9 mouse cellular contexts compared by ENCODE assay signal in genomic region chr16:55887814-55888583, GRCm38 (mm10). TPM values are rescaled to one million over a fixed set of nuclear protein-coding genes. Genes with fewer than 3 reads are reported as not detected.
DNase-seq lines count a peak whose midpoint lies in the region; ATAC-seq and TF ChIP-seq lines count a peak whose summit lies in the region.
"Had no signal": no experiment of that assay in that cellular context is flagged by ENCODE, and none has a peak within 500 bp of the region (broad histone marks: within the 10 kb centered on the region; RNA-seq: fewer than 3 reads in every experiment).

No protein-coding gene starts in this region.

- WGBS in kidney, postnatal 0 days = 64% methylated on average over 7 of the region's 7 CpGs
- WGBS in forebrain, embryonic 13.5 days = 69% methylated on average over 7 of the region's 7 CpGs

- intact Hi-C loops in left cerebral cortex, postnatal 4 days (cut with DNase I) = no loop called here

- no peak overlapping the region for H3K4me3 ChIP-seq in kidney, postnatal 0 days (replicated peaks; ENCODE audit: low read depth, low read length)
- H3K4me3 ChIP-seq in ES-E14 (ENCODE audit: insufficient read depth in 1 of 2, low read depth in 1 of 2, low read length in 2 of 2, poor library complexity in 1 of 2, severe bottlenecking in 1 of 2) = no peak overlapping the region
- no peak overlapping the region for H3K4me3 ChIP-seq in forebrain, embryonic 13.5 days
- H3K4me3 ChIP-seq: neural tube, embryonic 13.5 days had no signal

- H3K4me2 ChIP-seq in kidney, postnatal 0 days (ENCODE audit: low read length) = no peak overlapping the region
- H3K4me2 ChIP-seq in forebrain, embryonic 13.5 days = no peak overlapping the region
- H3K4me2 ChIP-seq: neural tube, embryonic 13.5 days had no signal

- H3K27me3 ChIP-seq in kidney, postnatal 0 days (ENCODE audit: insufficient read depth, low read length) = no peaks in the 10 kb centered on the region
- H3K27me3 ChIP-seq in forebrain, embryonic 13.5 days = no peaks in the 10 kb centered on the region
- H3K27me3 ChIP-seq: neural tube, embryonic 13.5 days had no signal

- in situ Hi-C loops in ES-E14 (cut with MboI; ENCODE audit: low sequenced_read_pairs in 2 of 2, unreplicated experiment in 2 of 2) = no loop called here

- no peak overlapping the region for H3K9ac ChIP-seq in kidney, postnatal 0 days (ENCODE audit: low read depth, low read length)
- H3K9ac ChIP-seq in ES-E14 (ENCODE audit: insufficient read depth, low read depth, low read length, poor library complexity, severe bottlenecking) = peak overlapping the region; percentile 5; the same call in 1 of the 2 replicates
- no peak overlapping the region for H3K9ac ChIP-seq in forebrain, embryonic 13.5 days
- H3K9ac ChIP-seq: neural tube, embryonic 13.5 days had no signal

- H3K4me1 ChIP-seq in kidney, postnatal 0 days (replicated peaks; ENCODE audit: insufficient read depth, low read length) = no peaks in the 10 kb centered on the region
- peaks cover 0 to 6% of the 10 kb centered on the region in 2 experiments; a peak in 1 of 4 replicates for H3K4me1 ChIP-seq in ES-E14 (ENCODE audit: control insufficient read depth in 2 of 2, insufficient read depth in 2 of 2, low read length in 2 of 2, poor library complexity in 1 of 2)
- no peaks in the 10 kb centered on the region for H3K4me1 ChIP-seq in forebrain, embryonic 13.5 days
- H3K4me1 ChIP-seq: neural tube, embryonic 13.5 days had no signal

- DNase-seq in kidney, postnatal 0 days (ENCODE audit: low spot score) = peak; percentile 36
- DNase-seq in kidney, adult 18-20 months = no peak
- DNase-seq in ES-E14 (ENCODE audit: low read depth, low spot score) = no peak
- DNase-seq in natural killer cell, adult 2 months (ENCODE audit: low spot score in 2 of 2) = peak; percentile 20 to 34
- no peak for DNase-seq in left cerebral cortex, postnatal 4 days
- DNase-seq in heart, adult 8-10 months (ENCODE audit: low spot score) = no peak
- DNase-seq in left cerebral cortex, adult 9 months (ENCODE audit: low spot score in 2 of 2) = no peak

- no peak for ATAC-seq in kidney, postnatal 0 days (replicated peaks; ENCODE audit: low FRiP score, low read depth)
- 0 out of 2 replicates have a peak, but pooled peaks have one; percentile 39 for ATAC-seq in forebrain, embryonic 13.5 days

- H3K27ac ChIP-seq in kidney, postnatal 0 days = peak overlapping the region; percentile 25; the same call in 1 of the 2 replicates
- peak overlapping the region; percentile 79 for H3K27ac ChIP-seq in ES-E14 (ENCODE audit: insufficient read depth, low read depth, low read length, poor library complexity, severe bottlenecking)
- H3K27ac ChIP-seq in forebrain, embryonic 13.5 days = no peak overlapping the region
- H3K27ac ChIP-seq: neural tube, embryonic 13.5 days had no signal

- H3K36me3 ChIP-seq in kidney, postnatal 0 days (ENCODE audit: insufficient read depth, low read length) = no peaks in the 10 kb centered on the region
- peaks cover 7% of the 10 kb centered on the region; the same call in 1 of the 2 replicates for H3K36me3 ChIP-seq in ES-E14 (ENCODE audit: control insufficient read depth, insufficient read depth, low read length, poor library complexity, severe bottlenecking)
- H3K36me3 ChIP-seq in forebrain, embryonic 13.5 days (ENCODE audit: poor library complexity, severe bottlenecking) = peaks cover 35% of the 10 kb centered on the region

- peak; percentile 68 for TF ChIP-seq CTCF in kidney, postnatal 0 days (IDR thresholded peaks at IDR 0.05; ENCODE audit: low read depth)

- H3K9me3 ChIP-seq in kidney, postnatal 0 days (replicated peaks; ENCODE audit: low read length) = no peaks in the 10 kb centered on the region
- no peaks in the 10 kb centered on the region for H3K9me3 ChIP-seq in ES-E14 (ENCODE audit: control insufficient read depth, insufficient read depth, low read depth, low read length)
- H3K9me3 ChIP-seq in forebrain, embryonic 13.5 days (replicated peaks) = no peaks in the 10 kb centered on the region
- H3K9me3 ChIP-seq: neural tube, embryonic 13.5 days had no signal

TF ChIP-seq in ES-E14, 5 proteins besides CTCF, POLR2A, EP300 and RAD21:
- TF ChIP-seq MAFK (IDR thresholded peaks at IDR 0.05; ENCODE audit: insufficient read depth, low read depth, low read length) (no peak), ZNF384 (IDR thresholded peaks at IDR 0.05; ENCODE audit: low read depth, low read length) (no peak), CHD2 (IDR thresholded peaks at IDR 0.05; ENCODE audit: low read depth, low read length) (no peak), ZC3H11A (IDR thresholded peaks at IDR 0.05; ENCODE audit: borderline replicate concordance, low read depth, low read length) (no peak), HCFC1 (IDR thresholded peaks at IDR 0.05; ENCODE audit: borderline replicate concordance, insufficient read depth, low read length) (no peak)
TF ChIP-seq in ES-E14: peak in this region for 0.

RNA-seq across cellular contexts. Expression of gene Nxpe3, which starts 7.1 kb away (rescaled TPM):
- 2.0 and 2.2 TPM in 2 replicates for polyA plus RNA-seq in kidney, postnatal 0 days (2015; fragmentation: Nextera tagmentation; extraction: Ambion mirVana)
- 1.1 and 1.7 TPM in 2 replicates for total RNA-seq in ES-E14 (2012; rRNA removed)
- polyA plus RNA-seq in forebrain, embryonic 13.5 days (2015; fragmentation: Nextera tagmentation; extraction: Ambion mirVana) = 1.1 and 1.2 TPM in 2 replicates
- 1 to 10 TPM; 5.6 to 6.2 TPM for total RNA-seq in left cerebral cortex, postnatal 4 days (2021)
- under 1 TPM; 0.33 to 0.87 (median 0.44) TPM for total RNA-seq in heart, adult 8-10 months (2022)

RNA-seq across cellular contexts. Expression of gene Cep97, which starts 46.7 kb away (rescaled TPM):
- 8.2 and 8.5 TPM in 2 replicates for polyA plus RNA-seq in kidney, postnatal 0 days (2015; fragmentation: Nextera tagmentation; extraction: Ambion mirVana)
- total RNA-seq in ES-E14 (2012; rRNA removed) = 12.5 and 14.9 TPM in 2 replicates
- 19.3 and 21.5 TPM in 2 replicates for polyA plus RNA-seq in forebrain, embryonic 13.5 days (2015; fragmentation: Nextera tagmentation; extraction: Ambion mirVana)
- 10 to 100 TPM in 1 of 2 experiments, 1 to 10 TPM in 1; 8.9 to 11.2 TPM for total RNA-seq in left cerebral cortex, postnatal 4 days (2021)
- 1 to 10 TPM; 3.9 to 5.3 (median 5.2) TPM for total RNA-seq in heart, adult 8-10 months (2022)

RNA-seq across cellular contexts. Expression of gene Nfkbiz, which starts 49.3 kb away (rescaled TPM):
- polyA plus RNA-seq in kidney, postnatal 0 days (2015; fragmentation: Nextera tagmentation; extraction: Ambion mirVana) = 4.9 and 5.8 TPM in 2 replicates
- 3.2 and 3.6 TPM in 2 replicates for total RNA-seq in ES-E14 (2012; rRNA removed)
- polyA plus RNA-seq in forebrain, embryonic 13.5 days (2015; fragmentation: Nextera tagmentation; extraction: Ambion mirVana) = 1.0 and 1.6 TPM in 2 replicates
- total RNA-seq in left cerebral cortex, postnatal 4 days (2021) = 1 to 10 TPM; 2.3 to 2.5 TPM
- total RNA-seq in heart, adult 8-10 months (2022) = 1 to 10 TPM; 1.9 to 2.3 (median 2.1) TPM

Comparison
In these comparisons a context has a peak if more than half of its experiments do, and no peak if none do; other contexts are left out.
1. DNase-seq: peak in kidney, postnatal 0 days (single experiment) and natural killer cell, adult 2 months (2 of 2); none in kidney, adult 18-20 months (single experiment), ES-E14 (single experiment), left cerebral cortex, postnatal 4 days (single experiment), heart, adult 8-10 months (single experiment) and left cerebral cortex, adult 9 months (0 of 2).